Mouse (Mus musculus) adrenal gland, postnatal 0 days (tissue): ENCODE data around the gene Olfr1234. TPM values are rescaled to one million over a fixed set of nuclear protein-coding genes. Genes with fewer than 3 reads are reported as not detected.

Source experiments
- polyA plus RNA-seq: library from polyadenylated mRNA; unstranded; fragments of >200 nt; fragmentation: Nextera tagmentation; extraction: Ambion mirVana; gene quantifications from 2 replicates; pipeline ENCODE4 v1.2.1, GENCODE M21; 2015

Gene Olfr1234
- polyA plus RNA-seq: not detected in 2 replicates

GRCm38 (mm10) chr2:89364765-89365164, at the start of gene Olfr1234:
Gene Olfr1234 (minus strand): TSS chr2:89364865.

GRCm38 (mm10) chr2:89409576-89409975, 44.9 kb upstream of the Olfr1234 start, which contains the start of gene Olfr1238:
Gene Olfr1238 (minus strand): TSS chr2:89409676.

GRCm38 (mm10) chr2:89342298-89342697, 22.4 kb downstream of the Olfr1234 start, which contains the start of gene Olfr1233:
Gene Olfr1233 (minus strand): TSS chr2:89342398.

GRCm38 (mm10) chr2:89329575-89329974, 35.1 kb downstream of the Olfr1234 start, which contains the start of gene Olfr1232:
Gene Olfr1232 (minus strand): TSS chr2:89329675.

Other genes with a start within 250 kb of the Olfr1234 start
- gene Olfr1221, start 247.6 kb downstream of the Olfr1234 start, polyA plus RNA-seq: not detected in 2 replicates
- not detected in 2 replicates for gene Olfr1222, start 231.8 kb downstream of the Olfr1234 start, polyA plus RNA-seq
- gene Olfr1223, start 213.3 kb downstream of the Olfr1234 start, polyA plus RNA-seq: not detected in 2 replicates
- gene Olfr1224-ps1, start 200.8 kb downstream of the Olfr1234 start, polyA plus RNA-seq: not detected in 2 replicates
- not detected in 2 replicates for gene Olfr1225, start 190.2 kb downstream of the Olfr1234 start, polyA plus RNA-seq
- gene Olfr1226, start 164.8 kb downstream of the Olfr1234 start, polyA plus RNA-seq: not detected in 2 replicates
- not detected in 2 replicates for gene Olfr1228, start 110.8 kb downstream of the Olfr1234 start, polyA plus RNA-seq
- not detected in 2 replicates for gene Olfr1229, start 76.9 kb downstream of the Olfr1234 start, polyA plus RNA-seq
- not detected in 2 replicates for gene Olfr1230, start 67.6 kb downstream of the Olfr1234 start, polyA plus RNA-seq
- not detected in 2 replicates for gene Olfr1231, start 57.8 kb downstream of the Olfr1234 start, polyA plus RNA-seq
- gene Olfr1232, start 35.2 kb downstream of the Olfr1234 start, polyA plus RNA-seq: not detected in 2 replicates
- gene Olfr1233, start 22.5 kb downstream of the Olfr1234 start, polyA plus RNA-seq: not detected in 2 replicates
- gene Olfr1238, start 44.8 kb upstream of the Olfr1234 start, polyA plus RNA-seq: not detected in 2 replicates
- not detected in 2 replicates for gene Olfr1239, start 55.5 kb upstream of the Olfr1234 start, polyA plus RNA-seq
- gene Olfr1240, start 78.1 kb upstream of the Olfr1234 start, polyA plus RNA-seq: not detected in 2 replicates
- gene Olfr1241, start 122.3 kb upstream of the Olfr1234 start, polyA plus RNA-seq: not detected in 2 replicates
- gene Olfr1242, start 133.5 kb upstream of the Olfr1234 start, polyA plus RNA-seq: not detected in 2 replicates
- gene Olfr1243, start 166.6 kb upstream of the Olfr1234 start, polyA plus RNA-seq: not detected in 2 replicates
- gene Olfr1245, start 213.6 kb upstream of the Olfr1234 start, polyA plus RNA-seq: not detected in 2 replicates
- gene Olfr1246, start 228.3 kb upstream of the Olfr1234 start, polyA plus RNA-seq: not detected in 2 replicates
- not detected in 2 replicates for gene Olfr1247, start 249.3 kb upstream of the Olfr1234 start, polyA plus RNA-seq